Mouse (Mus musculus) urinary bladder, adult 2 months (tissue): ENCODE results near the gene Dgki. TPM values are rescaled to one million over a fixed set of nuclear protein-coding genes. Genes with fewer than 3 reads are reported as not detected.
A peak's percentile ranks its signal among the peaks of the same experiment; 100 is the strongest.

Experiments used
- DNase-seq: peaks from one replicate; pipeline ENCODE4 v3.0.0; 2022; ENCODE audit warnings: low spot score
- polyA plus RNA-seq: library from polyadenylated mRNA; depleted of rRNA; stranded (reverse); fragments of >200 nt; gene quantifications from 2 replicates; pipeline ENCODE4 v1.2.3, GENCODE M21; 2012; rRNA removed

Gene Dgki
- polyA plus RNA-seq = 1.5 and 2.7 TPM in 2 replicates

- DNase-seq = peak; percentile 41
These were observed at the start of gene Dgki for GRCm38 (mm10) chr6:37299562-37300390. Dgki (minus strand) TSS chr6:37300184.

- DNase-seq = no peak
These were observed 47.6 kb upstream of the Dgki start for GRCm38 (mm10) chr6:37347606-37348005.

GRCm38 (mm10) chr6:37338055-37338454 lies 38.1 kb upstream of the Dgki start:
- no peak for DNase-seq

- DNase-seq = no peak
These were observed 36.9 kb upstream of the Dgki start for GRCm38 (mm10) chr6:37336831-37337260.

- DNase-seq = no peak
These were observed 36.4 kb upstream of the Dgki start for GRCm38 (mm10) chr6:37336381-37336780.

GRCm38 (mm10) chr6:37332846-37333245 lies 32.9 kb upstream of the Dgki start:
- DNase-seq = no peak

GRCm38 (mm10) chr6:37329901-37330864 lies 30.2 kb upstream of the Dgki start:
- no peak for DNase-seq

- DNase-seq = no peak
These were observed 29.4 kb upstream of the Dgki start for GRCm38 (mm10) chr6:37329376-37329775.

GRCm38 (mm10) chr6:37328671-37329070 lies 28.7 kb upstream of the Dgki start:
- DNase-seq = no peak

- DNase-seq = no peak
These were observed 27.5 kb upstream of the Dgki start for GRCm38 (mm10) chr6:37327519-37327918.

- DNase-seq = no peak
These were observed 26.6 kb upstream of the Dgki start for GRCm38 (mm10) chr6:37326603-37326955.

- no peak for DNase-seq
These were observed 26.1 kb upstream of the Dgki start for GRCm38 (mm10) chr6:37325906-37326602.

GRCm38 (mm10) chr6:37325076-37325475 lies 25.1 kb upstream of the Dgki start:
- no peak for DNase-seq

GRCm38 (mm10) chr6:37322641-37323040 lies 22.7 kb upstream of the Dgki start:
- DNase-seq = no peak

GRCm38 (mm10) chr6:37322088-37322487 lies 22.1 kb upstream of the Dgki start:
- DNase-seq = no peak

GRCm38 (mm10) chr6:37317904-37318303 lies 17.9 kb upstream of the Dgki start:
- no peak for DNase-seq

GRCm38 (mm10) chr6:37315440-37315839 lies 15.5 kb upstream of the Dgki start:
- DNase-seq = no peak

GRCm38 (mm10) chr6:37310601-37311000 lies 10.6 kb upstream of the Dgki start:
- DNase-seq = no peak

GRCm38 (mm10) chr6:37306616-37307015 lies 6.6 kb upstream of the Dgki start:
- DNase-seq = no peak

GRCm38 (mm10) chr6:37300492-37300891 lies 508 bp upstream of the Dgki start:
- no peak for DNase-seq

- no peak for DNase-seq
These were observed 1.0 kb downstream of the Dgki start for GRCm38 (mm10) chr6:37298982-37299381.
